Mouse (Mus musculus): ENCODE data around the gene Tnrc6b.

- no peak for TF ChIP-seq CTCF (IDR thresholded peaks at IDR 0.05; ENCODE audit: low read depth)
- no peak for TF ChIP-seq EP300 (IDR thresholded peaks at IDR 0.05; ENCODE audit: low read depth)
Observed at GRCm38 (mm10) chr15:80814792-80815191, 103.7 kb downstream of the Tnrc6b start.
